19 mouse cellular contexts compared by ENCODE assay signal in genomic region chr9:43463445-43464090, GRCm38 (mm10).
"Had no signal": no experiment of that assay in that cellular context is flagged by ENCODE, and none has a peak within 500 bp of the region (broad histone marks: within the 10 kb centered on the region; RNA-seq: fewer than 3 reads in every experiment).

No protein-coding gene starts in this region.

- H3K9me3 ChIP-seq: intestine, embryonic 15.5 days; limb, embryonic 10.5 days; limb, embryonic 13.5 days; liver, embryonic 13.5 days; neural tube, embryonic 12.5 days; neural tube, embryonic 15.5 days had no signal

- DNase-seq: kidney, adult 18-20 months; kidney, adult 9 months; kidney, postnatal 14 days; kidney, postnatal 4 days; liver, embryonic 13.5 days; lung, adult 2 months; right cerebral cortex, adult 18-20 months; right cerebral cortex, postnatal 14 days; right cerebral cortex, postnatal 4 days; thymus, adult 2 months; thymus, postnatal 14 days; thymus, postnatal 4 days had no signal

- ATAC-seq: intestine, embryonic 15.5 days had no signal

- H3K36me3 ChIP-seq: intestine, embryonic 15.5 days; limb, embryonic 10.5 days; limb, embryonic 13.5 days; liver, embryonic 13.5 days; neural tube, embryonic 12.5 days; neural tube, embryonic 15.5 days had no signal

- H3K4me3 ChIP-seq: intestine, embryonic 15.5 days; limb, embryonic 10.5 days; limb, embryonic 13.5 days; liver, embryonic 13.5 days; neural tube, embryonic 12.5 days; neural tube, embryonic 15.5 days had no signal

- H3K9ac ChIP-seq: intestine, embryonic 15.5 days; limb, embryonic 13.5 days; liver, embryonic 13.5 days; neural tube, embryonic 12.5 days had no signal

- H3K27me3 ChIP-seq: intestine, embryonic 15.5 days; limb, embryonic 13.5 days; liver, embryonic 13.5 days; neural tube, embryonic 15.5 days had no signal

- H3K4me2 ChIP-seq: intestine, embryonic 15.5 days; limb, embryonic 13.5 days; liver, embryonic 13.5 days; neural tube, embryonic 12.5 days; neural tube, embryonic 15.5 days had no signal

- H3K27ac ChIP-seq: intestine, embryonic 15.5 days; limb, embryonic 10.5 days; limb, embryonic 13.5 days; liver, embryonic 13.5 days; macrophage; neural tube, embryonic 12.5 days; neural tube, embryonic 15.5 days; stomach, postnatal 0 days had no signal
